In the genomic region with DNA sequence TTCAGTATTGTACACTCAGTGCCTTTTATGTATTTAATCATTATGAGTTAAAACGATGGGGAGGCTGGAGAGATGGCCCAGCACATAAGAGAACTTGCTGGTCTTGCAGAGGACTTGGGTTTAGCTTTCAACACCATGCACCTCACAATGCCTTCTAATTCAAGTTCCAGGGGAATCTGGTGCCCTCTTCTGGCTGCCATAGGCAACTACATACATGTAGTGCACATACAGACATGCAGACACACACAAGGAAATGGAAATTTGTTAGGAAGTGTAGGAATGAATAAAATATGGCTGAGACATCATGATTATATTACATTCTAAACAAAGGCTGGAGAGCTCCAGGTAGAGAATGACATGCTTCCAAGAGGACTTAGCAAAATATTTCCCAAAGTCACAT, we compare ENCODE assay signal across 30 mouse cellular contexts.
DNase-seq lines count a peak whose midpoint lies in the region; ATAC-seq and TF ChIP-seq lines count a peak whose summit lies in the region.
"Had no signal": no experiment of that assay in that cellular context is flagged by ENCODE, and none has a peak within 500 bp of the region (broad histone marks: within the 10 kb centered on the region; RNA-seq: fewer than 3 reads in every experiment).

No protein-coding gene starts in this region.

- H3K9ac ChIP-seq in forebrain, postnatal 0 days, result no peak overlapping the region
- H3K9ac ChIP-seq in forebrain, embryonic 12.5 days, result no peak overlapping the region
- no peak overlapping the region for H3K9ac ChIP-seq in kidney, postnatal 0 days (ENCODE audit: low read depth, low read length)
- no peak overlapping the region for H3K9ac ChIP-seq in lung, postnatal 0 days (replicated peaks; ENCODE audit: low read depth)
- H3K9ac ChIP-seq: embryonic facial prominence, embryonic 12.5 days; heart, embryonic 12.5 days; hindbrain, embryonic 13.5 days; liver, embryonic 15.5 days; midbrain, embryonic 15.5 days; neural tube, embryonic 12.5 days had no signal

- H3K4me1 ChIP-seq in forebrain, postnatal 0 days (ENCODE audit: insufficient read depth), result peaks cover 4% of the 10 kb centered on the region; the same call in 1 of the 2 replicates
- no peaks in the 10 kb centered on the region for H3K4me1 ChIP-seq in forebrain, embryonic 12.5 days
- H3K4me1 ChIP-seq in kidney, postnatal 0 days (replicated peaks; ENCODE audit: insufficient read depth, low read length), result no peaks in the 10 kb centered on the region
- no peaks in the 10 kb centered on the region for H3K4me1 ChIP-seq in lung, postnatal 0 days (ENCODE audit: insufficient read depth, low read depth, low read length)
- H3K4me1 ChIP-seq: embryonic facial prominence, embryonic 12.5 days; heart, embryonic 12.5 days; hindbrain, embryonic 13.5 days; liver, embryonic 15.5 days; midbrain, embryonic 15.5 days; neural tube, embryonic 12.5 days had no signal

- 93% methylated on average over 1 of the region's 1 CpGs for WGBS in forebrain, postnatal 0 days
- 97% methylated on average over 1 of the region's 1 CpGs for WGBS in forebrain, embryonic 12.5 days
- 97% methylated on average over 1 of the region's 1 CpGs for WGBS in kidney, postnatal 0 days
- WGBS in lung, postnatal 0 days, result 92% methylated on average over 1 of the region's 1 CpGs

- no peak for DNase-seq in forebrain, postnatal 0 days
- DNase-seq in kidney, postnatal 0 days (ENCODE audit: low spot score), result no peak
- no peak for DNase-seq in kidney, postnatal 25 days
- no peak for DNase-seq in lung, postnatal 0 days (ENCODE audit: low spot score)
- no peak for DNase-seq in lung, postnatal 14 days
- DNase-seq in ZHBTc4 (ENCODE audit: low read depth, low spot score), result peak; percentile 46
- no peak for DNase-seq in kidney, adult 9 months
- DNase-seq: adrenal gland, postnatal 25 days; cerebellum, adult 11-12 months; cerebellum, adult 9-11 months; embryo, embryonic 11 days; gastrocnemius, postnatal 25 days; heart, adult 2 months; heart, postnatal 4 days; kidney, adult 2 months; kidney, postnatal 10 days; liver; lung, postnatal 10 days; right cerebral cortex, adult 18-20 months; spleen, adult 18-20 months; thymus, adult 2 months; thymus, postnatal 36 days had no signal

- 0 out of 2 replicates have a peak, but pooled peaks have one; percentile 24 for TF ChIP-seq CTCF in forebrain, postnatal 0 days (IDR thresholded peaks at IDR 0.05; ENCODE audit: low read depth)
- peak; percentile 40 for TF ChIP-seq CTCF in kidney, postnatal 0 days (IDR thresholded peaks at IDR 0.05; ENCODE audit: low read depth)
- peak; percentile 27; the same call in 1 of the 2 replicates for TF ChIP-seq CTCF in lung, postnatal 0 days (IDR thresholded peaks at IDR 0.05)

- H3K9me3 ChIP-seq in forebrain, postnatal 0 days (ENCODE audit: low read length), result no peaks in the 10 kb centered on the region
- no peaks in the 10 kb centered on the region for H3K9me3 ChIP-seq in forebrain, embryonic 12.5 days
- no peaks in the 10 kb centered on the region for H3K9me3 ChIP-seq in kidney, postnatal 0 days (replicated peaks; ENCODE audit: low read length)
- no peaks in the 10 kb centered on the region for H3K9me3 ChIP-seq in lung, postnatal 0 days (ENCODE audit: low read length)
- H3K9me3 ChIP-seq: embryonic facial prominence, embryonic 12.5 days; hindbrain, embryonic 13.5 days; liver, embryonic 15.5 days; midbrain, embryonic 15.5 days; neural tube, embryonic 12.5 days had no signal

- H3K4me2 ChIP-seq in forebrain, postnatal 0 days (ENCODE audit: low read depth), result no peak overlapping the region
- no peak overlapping the region for H3K4me2 ChIP-seq in forebrain, embryonic 12.5 days
- no peak overlapping the region for H3K4me2 ChIP-seq in kidney, postnatal 0 days (ENCODE audit: low read length)
- H3K4me2 ChIP-seq in lung, postnatal 0 days (replicated peaks; ENCODE audit: low read depth, low read length), result no peak overlapping the region
- H3K4me2 ChIP-seq: embryonic facial prominence, embryonic 12.5 days; heart, embryonic 12.5 days; hindbrain, embryonic 13.5 days; liver, embryonic 15.5 days; midbrain, embryonic 15.5 days; neural tube, embryonic 12.5 days had no signal

- H3K27ac ChIP-seq in forebrain, postnatal 0 days (ENCODE audit: low read depth, low read length), result 0 out of 2 replicates have a peak overlapping the region, but pooled peaks have one; percentile 81
- no peak overlapping the region for H3K27ac ChIP-seq in forebrain, embryonic 12.5 days
- H3K27ac ChIP-seq in kidney, postnatal 0 days, result no peak overlapping the region
- no peak overlapping the region for H3K27ac ChIP-seq in lung, postnatal 0 days (ENCODE audit: low read length)
- H3K27ac ChIP-seq: embryonic facial prominence, embryonic 12.5 days; heart, adult 2 months; hindbrain, embryonic 13.5 days; liver, embryonic 15.5 days; midbrain, embryonic 15.5 days; neural tube, embryonic 12.5 days had no signal

- no peaks in the 10 kb centered on the region for H3K27me3 ChIP-seq in forebrain, postnatal 0 days (ENCODE audit: insufficient read depth, low read length)
- no peaks in the 10 kb centered on the region for H3K27me3 ChIP-seq in forebrain, embryonic 12.5 days
- H3K27me3 ChIP-seq in kidney, postnatal 0 days (ENCODE audit: insufficient read depth, low read length), result no peaks in the 10 kb centered on the region
- H3K27me3 ChIP-seq in lung, postnatal 0 days (replicated peaks; ENCODE audit: insufficient read depth, low read length), result no peaks in the 10 kb centered on the region
- H3K27me3 ChIP-seq: embryonic facial prominence, embryonic 12.5 days; heart, embryonic 12.5 days; hindbrain, embryonic 13.5 days; liver, embryonic 15.5 days; midbrain, embryonic 15.5 days; neural tube, embryonic 12.5 days had no signal

- TF ChIP-seq EP300 in lung, postnatal 0 days (IDR thresholded peaks at IDR 0.05), result no peak

- no peak for ATAC-seq in forebrain, postnatal 0 days
- ATAC-seq in forebrain, embryonic 12.5 days (ENCODE audit: low FRiP score), result no peak
- no peak for ATAC-seq in kidney, postnatal 0 days (replicated peaks; ENCODE audit: low FRiP score, low read depth)
- ATAC-seq in lung, postnatal 0 days, result no peak
- ATAC-seq: inflammation-experienced regulatory T-cells, adult 6 months; midbrain, embryonic 15.5 days had no signal

- H3K4me3 ChIP-seq in forebrain, postnatal 0 days (ENCODE audit: low read depth, low read length), result no peak overlapping the region
- H3K4me3 ChIP-seq in forebrain, embryonic 12.5 days (replicated peaks), result no peak overlapping the region
- H3K4me3 ChIP-seq in kidney, postnatal 0 days (replicated peaks; ENCODE audit: low read depth, low read length), result no peak overlapping the region
- no peak overlapping the region for H3K4me3 ChIP-seq in lung, postnatal 0 days (ENCODE audit: low read depth, low read length)
- H3K4me3 ChIP-seq: embryonic facial prominence, embryonic 12.5 days; heart, adult 2 months; heart, embryonic 12.5 days; hindbrain, embryonic 13.5 days; liver, embryonic 15.5 days; midbrain, embryonic 15.5 days; neural tube, embryonic 12.5 days had no signal

- H3K36me3 ChIP-seq in forebrain, postnatal 0 days (ENCODE audit: insufficient read depth), result no peaks in the 10 kb centered on the region
- no peaks in the 10 kb centered on the region for H3K36me3 ChIP-seq in forebrain, embryonic 12.5 days (replicated peaks)
- H3K36me3 ChIP-seq in kidney, postnatal 0 days (ENCODE audit: insufficient read depth, low read length), result no peaks in the 10 kb centered on the region
- no peaks in the 10 kb centered on the region for H3K36me3 ChIP-seq in lung, postnatal 0 days (ENCODE audit: insufficient read depth, low read length)
- H3K36me3 ChIP-seq: embryonic facial prominence, embryonic 12.5 days; heart, embryonic 12.5 days; hindbrain, embryonic 13.5 days; liver, embryonic 15.5 days; midbrain, embryonic 15.5 days; neural tube, embryonic 12.5 days had no signal
